Mouse (Mus musculus) spleen, postnatal 4 days (tissue): ENCODE measurements around the gene Gm12166.

Experiments used
- DNase-seq, 2 experiments: peaks; one replicate each; pipeline ENCODE4 v3.0.0; 2022; ENCODE audit warnings: low spot score in 2 of 2

Gm12166 gene

DNA sequence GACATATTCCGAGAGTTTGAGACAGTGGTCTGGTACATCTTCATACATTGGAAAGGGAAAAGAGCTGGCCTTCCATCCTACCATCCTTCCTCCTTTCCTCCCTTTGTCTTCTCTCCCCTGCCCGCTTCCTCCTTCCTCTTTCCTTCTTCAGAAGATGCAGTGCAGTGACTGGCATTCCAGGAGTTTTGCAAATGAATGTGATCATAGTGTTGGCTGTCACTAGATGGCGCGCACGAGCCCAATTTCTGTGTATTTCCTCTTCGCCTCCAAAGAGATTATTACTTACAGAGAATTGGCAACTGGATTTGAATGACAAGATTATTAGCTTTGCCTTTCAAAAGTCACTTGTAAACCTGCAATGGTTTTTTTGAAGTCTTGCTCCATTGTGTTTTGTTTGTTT, 36.1 kb downstream of the Gm12166 start:
- peak; percentile 50 to 81 for DNase-seq
